Mouse (Mus musculus): Measurements from ENCODE around the gene Tcf7l2.

DNA sequence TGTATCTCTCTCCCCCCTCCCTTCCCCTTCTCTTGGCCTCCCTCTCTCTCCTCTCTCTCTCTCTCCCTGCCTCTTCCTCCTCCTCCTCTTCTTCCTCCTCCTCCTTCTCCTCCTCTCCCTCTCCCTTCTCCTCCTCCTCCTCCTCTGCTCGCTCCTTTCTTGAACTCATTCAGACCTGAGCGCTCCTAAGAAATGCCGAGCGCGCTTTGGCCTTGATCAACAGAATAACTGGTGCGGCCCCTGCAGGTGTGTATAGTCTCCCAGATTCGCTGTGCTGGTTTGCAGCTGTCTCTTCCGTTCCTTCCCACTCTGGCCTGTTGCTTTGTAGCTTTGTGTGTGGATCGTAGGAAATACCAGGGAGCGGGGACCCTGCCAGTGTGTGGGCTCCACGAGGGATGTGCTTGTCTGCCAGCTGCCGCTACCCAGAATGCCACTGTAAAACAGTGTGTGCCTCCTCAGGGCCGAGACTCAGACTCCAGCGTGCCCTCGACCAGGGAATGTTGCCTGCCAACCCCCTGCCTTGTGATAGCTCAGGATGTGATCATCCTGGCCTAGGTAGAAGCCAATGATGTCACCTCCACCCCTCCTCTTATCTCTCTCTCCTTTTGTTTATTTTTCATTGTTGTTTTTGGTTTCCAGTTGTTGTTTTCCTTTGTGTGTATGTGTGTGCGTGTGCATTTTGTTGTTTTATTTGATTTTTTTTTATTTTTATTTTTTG is 184.3 kb downstream of the Tcf7l2 start:
- TF ChIP-seq CTCF (conservative IDR thresholded peaks at IDR 0.05 in 1 of 2, IDR thresholded peaks at IDR 0.05 in 1 of 2; ENCODE audit: low read depth in 2 of 2, low read length in 2 of 2) (no peak), SMC3 (IDR thresholded peaks at IDR 0.05; ENCODE audit: low read depth, low read length) (no peak), CHD2 (IDR thresholded peaks at IDR 0.05; ENCODE audit: low read length) (no peak), E2F4 (IDR thresholded peaks at IDR 0.05; ENCODE audit: insufficient replicate concordance, low read depth, low read length) (no peak), PAX5 (IDR thresholded peaks at IDR 0.05; ENCODE audit: low read length) (no peak), HCFC1 (IDR thresholded peaks at IDR 0.05; ENCODE audit: low read depth, low read length) (no peak), MAZ (IDR thresholded peaks at IDR 0.05; ENCODE audit: low read depth, low read length) (no peak), POLR2A (IDR thresholded peaks at IDR 0.05; ENCODE audit: low read depth, low read length) (no peak), UBTF (IDR thresholded peaks at IDR 0.05; ENCODE audit: low read depth, low read length) (no peak), EP300 (IDR thresholded peaks at IDR 0.05; ENCODE audit: low read length) (no peak), RAD21 (IDR thresholded peaks at IDR 0.05; ENCODE audit: low read depth, low read length) (no peak)

Data from CH12.LX (cell line).